Mouse (Mus musculus) lung, postnatal 0 days (tissue): ENCODE measurements at regions not wholly inside any gene's neighbourhood (a gene's known extent, or its start where the extent isn't known, plus 50 kb on each side); places are given as distances from the start of the nearest gene placed in this dataset.

Source experiments
- ATAC-seq: fragments of 200-750 bp; cut with Nextera tagmentation; 2 replicates; pipeline ENCODE4 v1.8.0; 2017; ENCODE audit warnings: moderate library complexity
- DNase-seq: peaks from one replicate; pipeline ENCODE4 v3.0.0-alpha.2; 2016; ENCODE audit warnings: low spot score
- H3K27ac ChIP-seq: fragments of 300-500 bp; sonication (generic); 2 replicates; pipeline ENCODE4 v1.5.1; 2014; ENCODE audit warnings: antibody characterized with exemption, mild to moderate bottlenecking, low read length, mixed read lengths
- H3K27me3 ChIP-seq: fragments of 300-500 bp; sonication (generic); replicated peaks from 2 replicates; pipeline ENCODE4 v1.6.1; 2014; ENCODE audit warnings: low read length, mixed read lengths; ENCODE audit not compliant: insufficient read depth
- H3K36me3 ChIP-seq: fragments of 300-500 bp; sonication (generic); 2 replicates; pipeline ENCODE4 v1.6.1; 2014; ENCODE audit warnings: low read length, mixed read lengths; ENCODE audit not compliant: insufficient read depth
- H3K4me1 ChIP-seq: fragments of 300-500 bp; sonication (generic); 2 replicates; pipeline ENCODE4 v1.6.1; 2014; ENCODE audit warnings: antibody characterized with exemption, low read depth, low read length, mixed read lengths; ENCODE audit not compliant: insufficient read depth
- H3K4me2 ChIP-seq: fragments of 300-500 bp; sonication (generic); replicated peaks from 2 replicates; pipeline ENCODE4 v1.6.1; 2014; ENCODE audit warnings: low read depth, mild to moderate bottlenecking, low read length, moderate library complexity, mixed read lengths
- H3K4me3 ChIP-seq: fragments of 300-500 bp; sonication (generic); 2 replicates; pipeline ENCODE4 v1.5.1; 2014; ENCODE audit warnings: low read depth, low read length
- H3K9ac ChIP-seq: fragments of 300-500 bp; sonication (generic); replicated peaks from 2 replicates; pipeline ENCODE4 v1.6.1; 2014; ENCODE audit warnings: low read depth, mild to moderate bottlenecking
- H3K9me3 ChIP-seq: fragments of 300-500 bp; sonication (generic); 2 replicates; pipeline ENCODE4 v1.6.1; 2016; ENCODE audit warnings: low read length, mixed read lengths
- CTCF ChIP-seq: IDR thresholded peaks from 2 replicates; pipeline ENCODE4 v1.5.1; 2016; ENCODE audit warnings: antibody characterized with exemption, mild to moderate bottlenecking
- EP300 ChIP-seq: IDR thresholded peaks from 2 replicates; pipeline ENCODE4 v1.6.1; 2016; ENCODE audit warnings: antibody characterized with exemption, mild to moderate bottlenecking, control low read depth
- WGBS: fragments of 180-500 bp; shearing (Covaris S2); extraction: QIAGEN DNeasy Blood & Tissue Kit; methylation state at CpG from one replicate; pipeline ENCODE4 v1.1.7; 2014; 5-methylcytosine and 5-hydroxymethylcytosine counted together

DNA sequence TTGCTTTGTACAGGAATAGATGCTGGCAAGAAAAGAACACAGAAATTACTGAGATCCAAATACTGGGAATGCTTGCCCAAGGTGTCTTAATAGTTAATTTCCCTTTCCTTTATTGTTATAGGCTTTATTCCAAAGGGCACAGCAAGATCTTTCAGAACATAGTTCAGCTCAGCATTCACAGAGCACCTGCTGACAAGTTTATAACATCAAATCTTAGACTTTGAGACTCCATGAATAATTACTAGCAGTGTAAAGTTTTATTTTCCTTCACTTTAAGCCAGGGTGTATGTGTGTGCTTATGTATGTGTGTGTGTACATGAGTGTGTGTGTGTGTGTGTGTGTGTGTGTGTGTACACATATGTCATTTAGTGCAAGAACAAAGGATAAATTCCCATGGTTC lies 999.8 kb upstream of the Crim1 start:
- Histone ChIP-seq H3K27ac (no peak overlapping the region), H3K4me1 (no peaks in the 10 kb centered on the region), H3K27me3 (no peaks in the 10 kb centered on the region), H3K4me3 (no peak overlapping the region), H3K9ac (no peak overlapping the region), H3K4me2 (no peak overlapping the region), H3K9me3 (no peaks in the 10 kb centered on the region), H3K36me3 (no peaks in the 10 kb centered on the region)
- DNase-seq: no peak
- no peak for ATAC-seq
- TF ChIP-seq CTCF (no peak), EP300 (no peak)

DNA sequence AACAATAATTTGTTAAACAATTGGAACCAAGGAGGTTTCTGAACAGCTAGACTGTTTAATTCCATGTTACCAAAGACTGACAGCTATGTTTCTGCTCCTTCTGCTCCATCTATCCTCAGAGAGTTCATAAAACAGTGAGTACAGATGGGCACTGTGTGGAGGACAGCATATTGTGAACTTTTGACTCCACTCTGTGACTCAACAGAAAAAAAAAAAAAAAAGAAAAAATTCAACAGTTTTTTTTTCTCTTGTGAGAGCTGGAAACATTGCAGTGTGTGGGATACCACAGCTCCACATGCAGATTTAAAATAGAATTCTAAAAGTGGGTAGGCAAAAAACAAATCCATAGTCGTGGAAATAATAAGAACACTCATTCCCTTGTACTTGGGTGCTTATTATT lies 999.4 kb upstream of the Crim1 start:
- ATAC-seq (no peak), DNase-seq (no peak)
- H3K4me1 ChIP-seq: no peaks in the 10 kb centered on the region
- H3K9me3 ChIP-seq: no peaks in the 10 kb centered on the region
- TF ChIP-seq CTCF (no peak), EP300 (no peak)
- H3K27ac ChIP-seq: no peak overlapping the region
- H3K9ac ChIP-seq: no peak overlapping the region
- no peaks in the 10 kb centered on the region for H3K36me3 ChIP-seq
- H3K4me2 ChIP-seq: no peak overlapping the region
- no peak overlapping the region for H3K4me3 ChIP-seq
- WGBS: 48% methylated on average over 1 of the region's 1 CpGs
- H3K27me3 ChIP-seq: no peaks in the 10 kb centered on the region

DNA sequence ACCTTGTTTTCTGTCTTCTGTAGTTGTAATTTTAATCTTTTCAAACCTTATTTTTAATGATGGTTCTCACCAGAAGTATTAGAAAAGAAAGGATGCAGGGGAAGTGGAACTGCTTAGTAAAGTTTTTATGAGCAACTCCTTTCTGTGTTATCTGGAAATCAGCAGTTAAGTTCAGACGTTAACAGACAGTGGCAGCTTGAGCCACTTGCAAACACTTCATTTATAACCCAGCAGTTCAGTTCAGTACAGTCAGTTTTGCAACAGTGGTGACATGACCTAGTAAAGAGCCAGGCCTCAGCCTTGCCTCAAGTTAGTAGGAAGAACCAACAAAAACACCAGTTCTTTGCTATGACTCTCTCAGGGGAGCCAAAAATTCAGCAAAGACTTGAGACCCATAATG lies 989.1 kb upstream of the Crim1 start:
- Histone ChIP-seq H3K27me3 (no peaks in the 10 kb centered on the region), H3K4me3 (no peak overlapping the region), H3K4me1 (no peaks in the 10 kb centered on the region), H3K36me3 (no peaks in the 10 kb centered on the region), H3K9ac (no peak overlapping the region), H3K4me2 (no peak overlapping the region), H3K27ac (no peak overlapping the region), H3K9me3 (no peaks in the 10 kb centered on the region)
- TF ChIP-seq EP300 (peak; percentile 66), CTCF (no peak)
- WGBS: 13% methylated on average over 1 of the region's 1 CpGs
- ATAC-seq (peak; percentile 89), DNase-seq (peak; percentile 82)

DNA sequence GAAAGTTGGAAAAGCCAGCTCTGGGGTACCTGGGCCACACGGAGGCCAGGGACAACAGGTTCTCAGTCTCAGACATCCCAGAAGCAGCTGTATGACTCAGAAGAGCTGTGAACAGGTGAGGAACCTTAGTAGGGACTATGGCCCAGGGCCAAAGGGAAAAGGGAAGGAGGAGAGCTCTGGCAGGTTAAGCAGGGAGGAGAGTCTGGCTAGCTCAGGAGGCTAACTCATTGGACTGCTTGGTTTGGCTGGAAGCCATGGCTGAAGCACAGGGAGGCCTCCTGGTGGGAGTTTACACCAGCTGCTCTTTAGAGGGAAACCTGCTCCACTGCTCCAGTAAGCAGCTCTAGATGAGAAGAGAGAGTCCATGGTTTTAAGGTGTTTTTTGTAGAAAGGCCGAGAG lies 955.0 kb upstream of the Crim1 start:
- WGBS: 66% methylated on average over 2 of the region's 2 CpGs
- DNase-seq (peak; percentile 5), ATAC-seq (no peak)
- Histone ChIP-seq H3K36me3 (no peaks in the 10 kb centered on the region), H3K4me2 (no peak overlapping the region), H3K4me1 (no peaks in the 10 kb centered on the region), H3K27me3 (no peaks in the 10 kb centered on the region), H3K27ac (no peak overlapping the region), H3K9me3 (no peaks in the 10 kb centered on the region), H3K9ac (no peak overlapping the region), H3K4me3 (no peak overlapping the region)
- no peak for TF ChIP-seq EP300
- TF ChIP-seq CTCF: no peak
